Mouse (Mus musculus): Measurements from ENCODE around the gene Bag2. TPM values are rescaled to one million over a fixed set of nuclear protein-coding genes. Genes with fewer than 3 reads are reported as not detected.

The Bag2 gene
- total RNA-seq (2021), result 10 to 100 TPM; 10.1 to 15.1 TPM
- long read RNA-seq, experiment 1, transcript Bag2-201 (3 exons, 1,860 nt), result major isoform, 7 of 13 reads
- long read RNA-seq, experiment 1, partial matches to known transcripts, result 0 of 13 reads
- long read RNA-seq, experiment 1, other reads (novel, unspliced or antisense), result 3 of 13 reads
- long read RNA-seq, experiment 2, transcript Bag2-201 (3 exons, 1,860 nt), result major isoform, 16 of 25 reads
- long read RNA-seq, experiment 2, partial matches to known transcripts, result 1 of 25 reads
- long read RNA-seq, experiment 2, other reads (novel, unspliced or antisense), result 6 of 25 reads

GRCm38 (mm10) chr1:33757491-33758041 is at the start of gene Bag2:
Gene Bag2, minus strand, starts transcription at chr1:33757795.
- peak; percentile 54 to 58 for DNase-seq (ENCODE audit: low spot score in 2 of 2)

- DNase-seq (ENCODE audit: low spot score in 2 of 2), result peak in 1 of 2 experiments; percentile 17
These were observed 45.7 kb upstream of the Bag2 start for GRCm38 (mm10) chr1:33803323-33803722.

- DNase-seq (ENCODE audit: low spot score in 2 of 2), result no peak
These were observed 42.0 kb upstream of the Bag2 start for GRCm38 (mm10) chr1:33799620-33800019.

DNA sequence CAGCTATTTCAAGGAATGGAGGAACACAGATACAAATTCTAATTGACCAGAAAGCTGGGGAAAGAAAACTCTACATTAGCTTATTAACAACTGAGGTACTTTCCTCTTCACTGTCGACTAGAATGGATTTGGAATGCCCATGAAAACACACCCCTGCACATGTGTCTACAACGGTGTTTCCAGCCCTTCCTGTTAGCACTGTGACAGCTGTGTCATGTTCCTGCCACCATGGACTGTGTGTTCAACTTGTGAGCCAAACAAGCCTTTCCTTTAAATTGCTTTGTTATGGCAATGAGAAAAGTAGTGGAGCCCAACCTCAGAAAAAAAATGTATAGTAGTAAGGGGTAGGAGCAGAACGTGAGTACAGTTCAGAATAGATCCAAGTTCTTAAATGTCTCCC is 30.9 kb upstream of the Bag2 start:
- no peak for DNase-seq (ENCODE audit: low spot score in 2 of 2)

DNA sequence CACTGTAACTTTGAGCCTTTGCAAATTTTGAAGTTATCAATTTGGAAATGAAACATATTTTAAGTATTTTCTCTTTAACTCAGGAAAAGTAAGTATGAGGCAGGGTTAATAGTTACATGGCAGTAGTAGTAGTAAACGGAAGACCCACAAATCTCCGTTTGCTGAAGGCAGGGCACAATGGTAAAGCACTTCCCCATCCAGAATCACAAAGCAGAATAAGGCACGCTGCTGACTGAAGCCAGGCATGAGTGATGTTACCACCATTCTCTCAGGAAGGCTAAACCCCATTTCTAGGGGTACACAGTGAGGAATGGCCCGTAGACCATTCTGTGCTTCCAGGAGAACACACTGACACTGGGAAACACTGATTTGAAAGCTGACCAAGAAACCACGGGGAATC is 30.5 kb upstream of the Bag2 start:
- DNase-seq (ENCODE audit: low spot score in 2 of 2), result no peak

- DNase-seq (ENCODE audit: low spot score in 2 of 2), result peak; percentile 9 to 49
These were observed 27.0 kb upstream of the Bag2 start for GRCm38 (mm10) chr1:33784561-33784960.

- no peak for DNase-seq (ENCODE audit: low spot score in 2 of 2)
These were observed 18.6 kb upstream of the Bag2 start for GRCm38 (mm10) chr1:33776175-33776611.

DNA sequence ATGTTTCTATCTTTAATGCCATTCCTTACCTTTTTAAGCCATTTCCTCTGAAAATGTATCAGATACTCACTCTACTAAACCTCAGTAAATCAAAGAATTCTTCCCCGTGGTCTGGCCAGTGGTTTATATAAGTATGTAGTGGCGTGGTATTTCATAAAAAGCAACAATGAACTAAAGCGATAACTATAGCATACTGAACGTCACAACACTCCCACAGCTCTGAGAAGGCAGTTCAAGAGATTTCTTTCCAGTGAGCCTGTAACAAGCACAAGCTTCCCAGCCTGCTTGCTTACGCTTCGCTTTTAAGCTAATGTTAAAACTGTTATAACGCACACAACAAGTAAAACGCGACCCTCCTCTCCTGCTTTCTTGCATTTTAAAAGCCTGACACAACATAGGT is 14.5 kb upstream of the Bag2 start:
- no peak for DNase-seq (ENCODE audit: low spot score in 2 of 2)

GRCm38 (mm10) chr1:33771621-33772020 is 14.0 kb upstream of the Bag2 start:
- DNase-seq (ENCODE audit: low spot score in 2 of 2), result no peak

DNA sequence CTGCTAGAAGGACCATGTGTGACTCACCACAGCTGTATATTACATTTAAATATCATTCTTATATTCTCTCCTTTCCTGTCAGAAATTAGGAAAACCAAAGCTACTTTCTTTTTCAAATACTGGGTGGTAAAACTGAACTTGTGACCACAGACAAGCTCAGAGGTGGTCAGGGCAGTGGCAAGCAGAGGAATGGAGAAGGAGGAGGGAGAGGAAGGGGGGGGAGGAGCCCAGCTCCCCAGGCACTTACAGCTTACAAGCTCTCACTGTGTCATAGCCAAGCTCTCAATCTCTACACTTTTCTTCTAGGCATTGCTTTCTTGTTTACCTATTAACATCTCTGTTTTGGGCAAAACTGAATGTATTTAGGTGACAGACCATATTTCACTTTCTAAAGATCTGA is 11.2 kb upstream of the Bag2 start:
- DNase-seq (ENCODE audit: low spot score in 2 of 2), result no peak

DNA sequence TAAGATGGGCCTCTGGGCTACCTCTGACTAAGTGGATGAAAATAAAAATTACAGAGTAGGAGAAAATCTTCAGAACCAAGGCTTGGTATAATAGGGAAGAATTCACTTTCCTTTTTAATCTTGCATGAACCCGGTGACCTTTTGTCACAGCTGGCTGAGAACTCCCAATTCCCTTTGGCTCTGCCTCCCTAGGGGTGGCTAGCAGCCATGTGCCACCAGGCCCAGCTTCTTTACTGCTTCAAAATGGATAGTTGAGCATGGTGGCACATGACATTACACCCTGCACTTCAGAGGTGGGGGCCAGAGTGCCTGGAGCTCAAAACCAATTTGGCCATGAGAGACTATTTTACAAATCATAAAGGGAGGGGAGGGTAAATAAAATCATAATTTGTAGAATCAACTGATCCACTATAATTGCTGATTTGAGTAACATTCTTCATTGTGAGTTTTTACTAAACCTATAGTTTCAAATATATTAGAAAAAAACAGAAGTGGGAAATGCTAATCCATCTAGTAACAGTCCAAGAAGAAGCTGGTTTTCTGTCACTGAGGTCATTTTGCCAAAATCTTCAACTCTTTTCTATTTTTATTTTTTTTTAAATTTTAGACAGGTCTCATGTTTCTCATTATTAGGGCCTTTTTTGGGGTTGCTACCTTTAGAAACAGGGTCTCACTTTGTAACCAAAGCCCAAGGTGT is 10.6 kb upstream of the Bag2 start:
- DNase-seq (ENCODE audit: low spot score in 2 of 2), result no peak

DNA sequence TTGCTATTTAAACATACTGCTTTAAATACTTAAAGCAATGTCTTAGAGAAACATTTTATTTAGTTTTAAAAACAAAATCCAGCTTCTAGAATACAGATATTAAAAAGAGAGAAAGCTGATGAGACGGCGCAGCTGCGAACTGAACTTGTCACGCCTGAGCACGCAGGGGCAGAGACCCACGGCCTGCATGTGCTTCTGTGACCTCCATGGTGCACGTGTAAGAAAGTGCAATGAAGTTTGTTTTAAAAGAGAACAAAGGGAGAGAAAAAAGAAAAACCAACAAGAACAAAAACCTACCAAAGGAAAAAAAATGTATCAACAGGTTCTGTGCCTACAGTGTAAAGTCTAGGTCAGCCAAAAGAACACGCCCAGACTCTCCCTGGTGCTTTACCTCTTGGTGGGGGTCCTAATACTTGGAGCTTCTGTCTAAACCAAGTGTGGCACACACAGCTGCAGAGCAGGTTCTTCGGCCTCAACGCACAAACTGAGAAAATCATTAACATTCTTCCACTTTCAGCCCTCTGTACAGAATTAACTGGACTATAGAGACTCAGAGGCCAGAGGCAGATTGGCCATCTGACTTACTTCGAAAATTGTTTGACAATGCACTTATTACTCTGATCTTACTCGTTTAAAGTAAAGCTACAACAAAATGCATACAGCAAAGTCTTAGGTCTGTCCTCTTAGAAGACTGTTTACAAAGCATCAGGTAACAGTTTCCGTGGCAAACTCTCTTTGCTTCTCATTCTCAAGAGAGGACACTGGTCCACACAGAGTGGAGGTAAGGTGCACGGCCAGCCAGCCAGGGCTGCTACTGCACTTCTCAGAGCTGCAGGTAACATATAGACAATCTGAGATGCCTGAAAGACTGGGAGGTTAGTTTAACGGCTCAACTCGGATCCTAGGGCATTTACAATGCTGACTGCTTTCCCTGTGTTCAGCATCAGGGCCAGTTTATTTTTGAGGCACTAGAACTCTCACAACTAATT is 9.2 kb upstream of the Bag2 start:
- no peak for DNase-seq (ENCODE audit: low spot score in 2 of 2)

GRCm38 (mm10) chr1:33765468-33766080 is 8.0 kb upstream of the Bag2 start:
- no peak for DNase-seq (ENCODE audit: low spot score in 2 of 2)

GRCm38 (mm10) chr1:33763826-33764225 is 6.2 kb upstream of the Bag2 start:
- no peak for DNase-seq (ENCODE audit: low spot score in 2 of 2)

- DNase-seq (ENCODE audit: low spot score in 2 of 2), result no peak
These were observed 893 bp upstream of the Bag2 start for GRCm38 (mm10) chr1:33758488-33758887.

DNA sequence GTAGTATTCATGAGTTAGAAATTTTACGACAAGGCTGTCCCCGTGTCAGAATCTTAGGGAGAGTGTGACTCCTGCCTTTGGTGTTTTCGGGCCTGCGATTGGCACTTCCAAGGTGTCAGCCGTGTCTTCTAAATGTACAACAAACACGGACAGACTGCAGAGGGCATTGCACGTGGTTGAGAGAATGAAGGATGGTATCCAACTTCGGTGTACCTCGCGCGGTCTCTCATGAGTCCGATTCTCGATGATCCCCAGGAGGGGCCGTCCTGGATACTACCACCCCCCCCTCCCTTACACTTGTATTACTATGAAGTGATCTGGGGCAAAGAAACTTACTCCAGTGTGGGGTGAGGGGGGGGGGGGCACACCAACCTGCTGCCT is 572 bp downstream of the Bag2 start:
- DNase-seq (ENCODE audit: low spot score in 2 of 2), result no peak

GRCm38 (mm10) chr1:33756258-33757032 is 1.1 kb downstream of the Bag2 start:
- no peak for DNase-seq (ENCODE audit: low spot score in 2 of 2)

GRCm38 (mm10) chr1:33755799-33756198 is 1.8 kb downstream of the Bag2 start:
- no peak for DNase-seq (ENCODE audit: low spot score in 2 of 2)

DNA sequence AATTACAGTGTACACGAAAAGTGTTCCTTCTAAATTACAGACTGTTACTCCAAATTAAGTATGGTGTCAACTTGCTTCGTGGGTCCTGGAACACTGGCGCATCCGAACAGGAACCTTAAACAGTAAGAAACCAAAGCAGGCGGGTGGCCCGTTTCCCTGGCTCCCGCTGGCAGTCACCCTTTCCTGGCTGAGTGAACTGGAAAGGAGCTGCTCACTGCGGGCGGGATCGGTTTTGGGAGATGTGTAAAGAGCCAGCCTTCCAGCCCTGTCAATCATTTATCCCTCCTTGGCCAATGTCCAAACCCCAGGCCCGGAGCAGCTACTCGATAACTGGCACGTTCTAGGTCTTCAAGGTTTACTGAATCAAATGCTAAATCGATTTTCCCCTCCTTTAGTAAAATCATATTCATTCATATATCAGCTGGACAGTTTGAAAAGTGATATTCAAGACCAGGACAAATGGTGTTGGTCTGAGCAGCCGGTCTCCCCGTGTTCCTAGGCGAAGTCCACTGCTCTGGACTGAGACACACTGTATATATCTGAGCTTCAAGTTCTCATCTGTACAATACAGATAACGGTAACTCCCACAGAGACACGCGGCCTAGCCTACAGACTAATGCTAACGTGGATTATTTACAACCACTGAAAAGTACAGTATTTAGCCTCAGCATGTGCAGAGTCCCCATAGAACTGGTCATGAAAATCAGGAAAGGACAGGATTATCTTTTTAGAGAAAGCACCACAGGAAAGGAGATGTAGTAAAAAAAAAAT is 2.4 kb downstream of the Bag2 start:
- DNase-seq (ENCODE audit: low spot score in 2 of 2), result no peak
